ENCODE assay signal across 9 mouse cellular contexts in the genomic region with DNA sequence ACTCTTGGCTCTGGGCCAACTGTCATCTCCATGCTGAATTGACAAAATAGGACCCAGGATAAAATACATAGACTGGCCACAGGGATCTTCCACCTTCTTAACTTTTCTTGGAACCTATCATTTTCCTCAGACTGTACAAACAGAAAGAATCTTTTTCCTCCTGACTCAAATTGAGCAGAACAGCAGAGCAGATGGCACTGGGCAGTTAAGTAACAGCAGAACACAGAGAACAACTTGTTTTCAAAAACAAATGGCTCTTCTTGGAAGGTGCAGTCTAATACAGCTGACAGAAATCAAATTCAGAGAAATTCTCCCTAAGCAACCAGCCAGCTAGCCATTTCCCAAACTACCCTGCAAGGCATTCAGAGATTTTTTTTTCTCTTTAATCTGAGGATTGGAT.
A peak's percentile ranks its signal among the peaks of the same experiment; 100 is the strongest.
DNase-seq lines count a peak whose midpoint lies in the region.
"Had no signal": no experiment of that assay in that cellular context is flagged by ENCODE, and none has a peak within 500 bp of the region (broad histone marks: within the 10 kb centered on the region; RNA-seq: fewer than 3 reads in every experiment).

No protein-coding gene starts in this region.

- DNase-seq in frontal cortex, adult 2 months (ENCODE audit: extremely low spot score in 1 of 2, low spot score in 1 of 2): peak; percentile 3 to 27
- DNase-seq in frontal cortex, postnatal 10 days (ENCODE audit: low spot score in 2 of 2): no peak
- peak; percentile 25 to 26 for DNase-seq in right cerebral cortex, adult 2 months (ENCODE audit: low spot score in 2 of 2)
- DNase-seq in right cerebral cortex, postnatal 4 days: no peak
- DNase-seq in layer of hippocampus, postnatal 36 days: peak; percentile 20 to 54
- DNase-seq in adrenal gland, postnatal 10 days: no peak
- DNase-seq in lung, postnatal 4 days: no peak
- DNase-seq: cerebellum, adult 8-10 months; lung, embryonic 14.5 days had no signal

Comparison
In these comparisons a context has a peak if more than half of its experiments do, and no peak if none do; other contexts are left out.
1. DNase-seq: peak in frontal cortex, adult 2 months (2 of 2), right cerebral cortex, adult 2 months (2 of 2) and layer of hippocampus, postnatal 36 days (2 of 2); none in frontal cortex, postnatal 10 days (0 of 2), right cerebral cortex, postnatal 4 days (single experiment), adrenal gland, postnatal 10 days (single experiment) and lung, postnatal 4 days (0 of 2).